Mouse (Mus musculus): ENCODE data around the gene Alcam. TPM values are rescaled to one million over a fixed set of nuclear protein-coding genes. Genes with fewer than 3 reads are reported as not detected.
A peak's percentile ranks its signal among the peaks of the same experiment; 100 is the strongest.

Gene Alcam
- polyA plus RNA-seq, 1 experiment from 2014 or later: 43.0 TPM

GRCm38 (mm10) chr16:52449889-52450244 lies 4.0 kb downstream of the Alcam start:
- Histone ChIP-seq H3K36me3 (ENCODE audit: control insufficient read depth, insufficient read depth, low read length) (no peaks in the 10 kb centered on the region), H3K4me3 (ENCODE audit: low read length) (peak overlapping the region; percentile 79), H3K9me3 (ENCODE audit: control insufficient read depth, low read length) (no peaks in the 10 kb centered on the region), H3K9ac (ENCODE audit: low read length) (peak overlapping the region; percentile 78), H3K27me3 (ENCODE audit: control insufficient read depth, insufficient read depth, low read depth, low read length) (no peaks in the 10 kb centered on the region), H3K27ac (ENCODE audit: low read length) (peak overlapping the region; percentile 79), H3K4me2 (ENCODE audit: low read depth, low read length) (peak overlapping the region; percentile 89), H3K4me1 (replicated peaks; ENCODE audit: control insufficient read depth, insufficient read depth, low read length) (peaks cover 2% of the 10 kb centered on the region; the same call in 1 of the 2 replicates)
- ATAC-seq (ENCODE audit: low read depth): no peak
- WGBS: 9% methylated on average over 3 of the region's 3 CpGs

GRCm38 (mm10) chr16:52445984-52446383 lies 7.9 kb downstream of the Alcam start:
- H3K4me1 ChIP-seq (replicated peaks; ENCODE audit: control insufficient read depth, insufficient read depth, low read length): peaks cover 4% of the 10 kb centered on the region; the same call in 1 of the 2 replicates
- H3K36me3 ChIP-seq (ENCODE audit: control insufficient read depth, insufficient read depth, low read length): no peaks in the 10 kb centered on the region
- no peaks in the 10 kb centered on the region for H3K27me3 ChIP-seq (ENCODE audit: control insufficient read depth, insufficient read depth, low read depth, low read length)
- H3K4me3 ChIP-seq (ENCODE audit: low read length): no peak overlapping the region
- no peak for ATAC-seq (ENCODE audit: low read depth)
- 87% methylated on average over 3 of the region's 3 CpGs for WGBS
- H3K4me2 ChIP-seq (ENCODE audit: low read depth, low read length): no peak overlapping the region
- no peak overlapping the region for H3K27ac ChIP-seq (ENCODE audit: low read length)
- H3K9me3 ChIP-seq (ENCODE audit: control insufficient read depth, low read length): no peaks in the 10 kb centered on the region
- H3K9ac ChIP-seq (ENCODE audit: low read length): no peak overlapping the region

GRCm38 (mm10) chr16:52443635-52444505 lies 10.0 kb downstream of the Alcam start:
- Histone ChIP-seq H3K4me1 (replicated peaks; ENCODE audit: control insufficient read depth, insufficient read depth, low read length) (peaks cover 6% of the 10 kb centered on the region; the same call in 1 of the 2 replicates), H3K27ac (ENCODE audit: low read length) (no peak overlapping the region), H3K9ac (ENCODE audit: low read length) (no peak overlapping the region), H3K36me3 (ENCODE audit: control insufficient read depth, insufficient read depth, low read length) (no peaks in the 10 kb centered on the region), H3K4me2 (ENCODE audit: low read depth, low read length) (no peak overlapping the region), H3K27me3 (ENCODE audit: control insufficient read depth, insufficient read depth, low read depth, low read length) (no peaks in the 10 kb centered on the region), H3K4me3 (ENCODE audit: low read length) (no peak overlapping the region), H3K9me3 (ENCODE audit: control insufficient read depth, low read length) (no peaks in the 10 kb centered on the region)
- ATAC-seq (ENCODE audit: low read depth): no peak
- WGBS: 38% methylated on average over 9 of the region's 9 CpGs

- Histone ChIP-seq H3K27me3 (ENCODE audit: control insufficient read depth, insufficient read depth, low read depth, low read length) (no peaks in the 10 kb centered on the region), H3K9me3 (ENCODE audit: control insufficient read depth, low read length) (no peaks in the 10 kb centered on the region), H3K27ac (ENCODE audit: low read length) (no peak overlapping the region), H3K4me3 (ENCODE audit: low read length) (no peak overlapping the region), H3K36me3 (ENCODE audit: control insufficient read depth, insufficient read depth, low read length) (no peaks in the 10 kb centered on the region), H3K9ac (ENCODE audit: low read length) (no peak overlapping the region), H3K4me2 (ENCODE audit: low read depth, low read length) (no peak overlapping the region), H3K4me1 (replicated peaks; ENCODE audit: control insufficient read depth, insufficient read depth, low read length) (peaks cover 6% of the 10 kb centered on the region; the same call in 1 of the 2 replicates)
- ATAC-seq (ENCODE audit: low read depth): no peak
- WGBS: 67% methylated on average over 1 of the region's 1 CpGs
Measured at GRCm38 (mm10) chr16:52443055-52443454, 10.8 kb downstream of the Alcam start.

GRCm38 (mm10) chr16:52439600-52439999 lies 14.3 kb downstream of the Alcam start:
- Histone ChIP-seq H3K4me2 (ENCODE audit: low read depth, low read length) (no peak overlapping the region), H3K27ac (ENCODE audit: low read length) (no peak overlapping the region), H3K4me3 (ENCODE audit: low read length) (no peak overlapping the region), H3K36me3 (ENCODE audit: control insufficient read depth, insufficient read depth, low read length) (no peaks in the 10 kb centered on the region), H3K27me3 (ENCODE audit: control insufficient read depth, insufficient read depth, low read depth, low read length) (no peaks in the 10 kb centered on the region), H3K9me3 (ENCODE audit: control insufficient read depth, low read length) (no peaks in the 10 kb centered on the region), H3K4me1 (replicated peaks; ENCODE audit: control insufficient read depth, insufficient read depth, low read length) (peaks cover 9% of the 10 kb centered on the region; the same call in 1 of the 2 replicates), H3K9ac (ENCODE audit: low read length) (no peak overlapping the region)
- ATAC-seq (ENCODE audit: low read depth): no peak

- Histone ChIP-seq H3K4me1 (replicated peaks; ENCODE audit: control insufficient read depth, insufficient read depth, low read length) (peaks cover 8% of the 10 kb centered on the region; the same call in 1 of the 2 replicates), H3K4me3 (ENCODE audit: low read length) (no peak overlapping the region), H3K27me3 (ENCODE audit: control insufficient read depth, insufficient read depth, low read depth, low read length) (no peaks in the 10 kb centered on the region), H3K4me2 (ENCODE audit: low read depth, low read length) (no peak overlapping the region), H3K9me3 (ENCODE audit: control insufficient read depth, low read length) (no peaks in the 10 kb centered on the region), H3K27ac (ENCODE audit: low read length) (no peak overlapping the region), H3K36me3 (ENCODE audit: control insufficient read depth, insufficient read depth, low read length) (no peaks in the 10 kb centered on the region), H3K9ac (ENCODE audit: low read length) (no peak overlapping the region)
- ATAC-seq (ENCODE audit: low read depth): no peak
- 41% methylated on average over 6 of the region's 6 CpGs for WGBS
Measured at GRCm38 (mm10) chr16:52439007-52439406, 14.9 kb downstream of the Alcam start.

- ATAC-seq (ENCODE audit: low read depth): peak; percentile 75
- Histone ChIP-seq H3K27me3 (ENCODE audit: control insufficient read depth, insufficient read depth, low read depth, low read length) (no peaks in the 10 kb centered on the region), H3K9ac (ENCODE audit: low read length) (no peak overlapping the region), H3K4me2 (ENCODE audit: low read depth, low read length) (no peak overlapping the region), H3K4me1 (replicated peaks; ENCODE audit: control insufficient read depth, insufficient read depth, low read length) (peaks cover 6% of the 10 kb centered on the region; the same call in 1 of the 2 replicates), H3K4me3 (ENCODE audit: low read length) (no peak overlapping the region), H3K27ac (ENCODE audit: low read length) (no peak overlapping the region), H3K9me3 (ENCODE audit: control insufficient read depth, low read length) (no peaks in the 10 kb centered on the region), H3K36me3 (ENCODE audit: control insufficient read depth, insufficient read depth, low read length) (no peaks in the 10 kb centered on the region)
- WGBS: 11% methylated on average over 6 of the region's 6 CpGs
Measured at GRCm38 (mm10) chr16:52438216-52438904, 15.5 kb downstream of the Alcam start.

- 38% methylated on average over 11 of the region's 11 CpGs for WGBS
- no peaks in the 10 kb centered on the region for H3K36me3 ChIP-seq (ENCODE audit: control insufficient read depth, insufficient read depth, low read length)
- H3K9me3 ChIP-seq (ENCODE audit: control insufficient read depth, low read length): no peaks in the 10 kb centered on the region
- 0 out of 2 replicates have a peak overlapping the region, but pooled peaks have one; percentile 12 for H3K27ac ChIP-seq (ENCODE audit: low read length)
- H3K9ac ChIP-seq (ENCODE audit: low read length): no peak overlapping the region
- peaks cover 3% of the 10 kb centered on the region; the same call in 1 of the 2 replicates for H3K4me1 ChIP-seq (replicated peaks; ENCODE audit: control insufficient read depth, insufficient read depth, low read length)
- H3K27me3 ChIP-seq (ENCODE audit: control insufficient read depth, insufficient read depth, low read depth, low read length): no peaks in the 10 kb centered on the region
- H3K4me2 ChIP-seq (ENCODE audit: low read depth, low read length): no peak overlapping the region
- no peak overlapping the region for H3K4me3 ChIP-seq (ENCODE audit: low read length)
- peak; percentile 74 for ATAC-seq (ENCODE audit: low read depth)
Measured at GRCm38 (mm10) chr16:52433189-52433588, 20.7 kb downstream of the Alcam start.

GRCm38 (mm10) chr16:52432072-52432471 lies 21.8 kb downstream of the Alcam start:
- no peak overlapping the region for H3K4me2 ChIP-seq (ENCODE audit: low read depth, low read length)
- ATAC-seq (ENCODE audit: low read depth): no peak
- WGBS: 68% methylated on average over 1 of the region's 1 CpGs
- no peaks in the 10 kb centered on the region for H3K4me1 ChIP-seq (replicated peaks; ENCODE audit: control insufficient read depth, insufficient read depth, low read length)
- no peak overlapping the region for H3K4me3 ChIP-seq (ENCODE audit: low read length)
- no peaks in the 10 kb centered on the region for H3K9me3 ChIP-seq (ENCODE audit: control insufficient read depth, low read length)
- no peaks in the 10 kb centered on the region for H3K27me3 ChIP-seq (ENCODE audit: control insufficient read depth, insufficient read depth, low read depth, low read length)
- no peaks in the 10 kb centered on the region for H3K36me3 ChIP-seq (ENCODE audit: control insufficient read depth, insufficient read depth, low read length)
- no peak overlapping the region for H3K27ac ChIP-seq (ENCODE audit: low read length)
- no peak overlapping the region for H3K9ac ChIP-seq (ENCODE audit: low read length)
